Mouse (Mus musculus): ENCODE measurements around the gene Hemgn. TPM values are rescaled to one million over a fixed set of nuclear protein-coding genes. Genes with fewer than 3 reads are reported as not detected.

Gene Hemgn
- 2.4 and 4.3 TPM in 2 replicates for polyA plus RNA-seq (2016; fragmentation: Nextera tagmentation; extraction: Ambion mirVana)

DNA sequence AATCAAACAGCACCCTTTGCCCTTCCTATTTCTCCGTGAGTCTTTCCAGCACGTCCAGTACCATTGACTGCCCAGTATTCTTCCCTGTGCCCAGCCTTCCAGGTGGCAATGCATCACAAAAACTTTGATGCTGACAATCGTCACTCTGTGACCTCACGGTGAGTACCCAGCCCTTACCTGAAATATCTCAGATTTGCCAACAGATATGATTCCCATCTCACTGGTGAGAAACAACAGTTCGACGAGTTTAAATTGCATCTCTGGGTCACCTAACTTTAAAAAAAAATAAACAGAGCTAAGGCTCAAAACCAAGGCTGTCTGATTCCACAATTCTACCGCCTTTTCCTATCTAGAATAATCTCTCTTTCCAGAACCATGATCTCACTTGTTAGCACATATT, at the start of gene Hemgn:
Gene Hemgn, minus strand, starts transcription at position 101 of the 400 bp plus-strand sequence.
- no peak for ATAC-seq (ENCODE audit: low FRiP score)
- no peak within 1 kb of the TSS for H3K4me3 ChIP-seq
- no peak within 1 kb of the TSS for H3K27ac ChIP-seq
- no peak within 1 kb of the TSS for H3K4me2 ChIP-seq (replicated peaks)
- H3K4me1 ChIP-seq, result no peaks in the 10 kb centered on the region
- H3K36me3 ChIP-seq, result no peaks in the 10 kb centered on the region
- WGBS, result 82% methylated on average over 7 of the region's 7 CpGs
- H3K27me3 ChIP-seq, result no peaks in the 10 kb centered on the region
- H3K9ac ChIP-seq, result no peak within 1 kb of the TSS
- no peaks in the 10 kb centered on the region for H3K9me3 ChIP-seq (replicated peaks)

DNA sequence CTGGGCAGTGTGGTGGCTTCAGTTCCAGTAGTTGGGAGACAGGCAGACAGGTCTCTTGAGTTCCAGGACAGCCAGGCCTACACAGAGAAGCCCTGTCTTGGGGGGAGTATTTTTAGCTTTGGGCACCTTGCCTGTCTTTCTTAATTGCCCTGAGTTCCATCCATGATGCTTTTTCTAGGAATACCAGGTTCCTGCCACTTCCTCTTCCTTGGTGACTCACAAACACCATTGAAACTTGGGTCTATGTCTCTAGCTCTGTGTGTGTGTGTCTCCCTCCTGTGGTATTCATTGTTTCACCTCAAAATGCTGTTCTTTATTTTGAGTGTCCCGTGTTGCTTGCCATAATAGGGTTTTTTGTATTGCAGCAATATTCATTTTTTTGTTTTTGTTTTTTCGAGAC, 45.1 kb upstream of the Hemgn start:
- no peaks in the 10 kb centered on the region for H3K9me3 ChIP-seq (replicated peaks)
- no peak overlapping the region for H3K27ac ChIP-seq
- H3K9ac ChIP-seq, result no peak overlapping the region
- H3K36me3 ChIP-seq, result peaks cover 23% of the 10 kb centered on the region
- H3K27me3 ChIP-seq, result no peaks in the 10 kb centered on the region
- no peak overlapping the region for H3K4me3 ChIP-seq
- H3K4me1 ChIP-seq, result peaks cover 13% of the 10 kb centered on the region
- 92% methylated on average over 2 of the region's 2 CpGs for WGBS
- ATAC-seq (ENCODE audit: low FRiP score), result no peak
- no peak overlapping the region for H3K4me2 ChIP-seq (replicated peaks)

DNA sequence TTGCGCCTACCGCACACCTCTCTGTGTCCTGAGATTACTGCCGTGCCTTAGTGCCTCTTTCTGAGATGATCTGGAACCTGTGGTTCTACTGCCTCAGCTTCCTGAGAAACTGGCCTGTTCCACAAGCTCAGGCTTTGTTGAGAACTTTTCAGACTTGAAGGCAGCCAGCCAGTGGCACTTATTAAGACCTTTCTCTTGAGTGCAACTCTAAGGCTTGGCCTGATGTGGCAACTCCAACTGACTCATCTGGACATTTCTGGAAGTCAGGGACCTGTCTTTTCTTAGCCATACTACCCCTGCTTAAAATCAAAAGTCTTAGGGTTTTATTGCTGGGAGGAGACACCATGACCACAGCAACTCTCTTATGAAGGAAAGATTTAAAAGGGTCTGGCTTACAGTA, 43.9 kb upstream of the Hemgn start:
- Histone ChIP-seq H3K4me3 (no peak overlapping the region), H3K9me3 (replicated peaks) (no peaks in the 10 kb centered on the region), H3K27ac (no peak overlapping the region), H3K4me2 (replicated peaks) (no peak overlapping the region), H3K36me3 (peaks cover 10% of the 10 kb centered on the region), H3K4me1 (peaks cover 23% of the 10 kb centered on the region), H3K27me3 (no peaks in the 10 kb centered on the region), H3K9ac (no peak overlapping the region)
- 97% methylated on average over 3 of the region's 3 CpGs for WGBS
- ATAC-seq (ENCODE audit: low FRiP score), result no peak

DNA sequence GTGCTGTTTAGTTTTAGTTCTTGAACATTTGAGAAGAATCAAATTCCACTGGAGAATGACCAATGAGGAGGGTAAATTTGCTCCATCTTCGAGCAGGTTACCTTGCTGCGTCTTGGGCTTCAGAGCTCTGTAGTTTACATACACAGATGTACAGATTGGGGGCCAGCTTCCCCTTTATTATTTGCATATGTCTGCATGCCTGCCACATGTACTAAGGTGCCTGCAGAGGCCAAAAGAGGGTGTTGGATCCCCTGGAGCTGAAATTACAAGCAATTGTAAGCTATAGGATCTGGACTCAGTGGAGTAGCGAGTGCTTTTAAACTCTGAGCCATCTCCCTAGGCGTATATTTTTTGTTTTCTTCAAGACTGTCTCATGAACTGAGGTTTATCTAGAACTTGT, 43.5 kb upstream of the Hemgn start:
- Histone ChIP-seq H3K4me1 (peaks cover 23% of the 10 kb centered on the region), H3K9ac (no peak overlapping the region), H3K36me3 (peaks cover 10% of the 10 kb centered on the region), H3K4me3 (no peak overlapping the region), H3K4me2 (replicated peaks) (no peak overlapping the region), H3K9me3 (replicated peaks) (no peaks in the 10 kb centered on the region), H3K27me3 (no peaks in the 10 kb centered on the region), H3K27ac (no peak overlapping the region)
- 89% methylated on average over 4 of the region's 4 CpGs for WGBS
- ATAC-seq (ENCODE audit: low FRiP score), result no peak

DNA sequence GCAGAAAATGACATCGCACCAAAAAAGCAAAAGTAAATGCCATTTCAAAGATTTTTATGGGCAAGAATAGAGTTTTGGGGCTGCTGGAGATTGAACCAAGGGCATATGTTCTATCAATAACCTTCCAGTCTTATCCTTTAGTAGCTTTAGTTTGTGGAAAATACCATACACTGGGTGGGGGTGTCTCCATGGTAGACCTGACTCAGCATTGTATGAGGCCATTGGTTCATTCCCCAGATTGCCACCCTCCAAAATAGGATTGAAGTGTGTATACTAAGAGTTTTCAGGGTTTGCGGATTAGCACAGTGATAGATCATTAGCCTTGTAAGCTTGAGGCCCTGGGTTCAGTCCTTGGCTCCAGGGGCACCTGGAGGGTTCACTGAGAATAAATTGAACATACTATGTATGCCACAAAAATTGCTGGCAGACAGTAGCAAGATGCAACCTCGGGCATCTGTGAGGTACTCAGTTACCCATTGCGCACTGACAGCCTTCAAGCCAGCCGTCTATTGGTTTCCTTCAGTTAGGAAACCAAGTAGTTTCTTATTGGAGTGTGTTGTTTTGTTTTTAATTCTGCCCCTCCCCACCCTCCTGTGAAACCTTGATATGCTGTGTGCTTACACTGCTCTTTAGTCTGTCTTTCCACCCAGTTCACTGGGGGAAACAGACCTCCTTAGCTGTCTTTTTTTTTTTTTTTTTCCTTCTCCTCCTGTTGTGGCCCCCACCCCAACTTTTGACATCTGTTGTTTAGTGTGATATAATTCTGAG, 41.0 kb upstream of the Hemgn start:
- 83% methylated on average over 5 of the region's 5 CpGs for WGBS
- Histone ChIP-seq H3K36me3 (0 out of 2 replicates have a peak, but pooled peaks cover 4% of the 10 kb centered on the region), H3K9ac (no peak overlapping the region), H3K27ac (no peak overlapping the region), H3K4me3 (no peak overlapping the region), H3K9me3 (replicated peaks) (no peaks in the 10 kb centered on the region), H3K4me1 (peaks cover 23% of the 10 kb centered on the region), H3K27me3 (no peaks in the 10 kb centered on the region), H3K4me2 (replicated peaks) (no peak overlapping the region)
- ATAC-seq (ENCODE audit: low FRiP score), result no peak

DNA sequence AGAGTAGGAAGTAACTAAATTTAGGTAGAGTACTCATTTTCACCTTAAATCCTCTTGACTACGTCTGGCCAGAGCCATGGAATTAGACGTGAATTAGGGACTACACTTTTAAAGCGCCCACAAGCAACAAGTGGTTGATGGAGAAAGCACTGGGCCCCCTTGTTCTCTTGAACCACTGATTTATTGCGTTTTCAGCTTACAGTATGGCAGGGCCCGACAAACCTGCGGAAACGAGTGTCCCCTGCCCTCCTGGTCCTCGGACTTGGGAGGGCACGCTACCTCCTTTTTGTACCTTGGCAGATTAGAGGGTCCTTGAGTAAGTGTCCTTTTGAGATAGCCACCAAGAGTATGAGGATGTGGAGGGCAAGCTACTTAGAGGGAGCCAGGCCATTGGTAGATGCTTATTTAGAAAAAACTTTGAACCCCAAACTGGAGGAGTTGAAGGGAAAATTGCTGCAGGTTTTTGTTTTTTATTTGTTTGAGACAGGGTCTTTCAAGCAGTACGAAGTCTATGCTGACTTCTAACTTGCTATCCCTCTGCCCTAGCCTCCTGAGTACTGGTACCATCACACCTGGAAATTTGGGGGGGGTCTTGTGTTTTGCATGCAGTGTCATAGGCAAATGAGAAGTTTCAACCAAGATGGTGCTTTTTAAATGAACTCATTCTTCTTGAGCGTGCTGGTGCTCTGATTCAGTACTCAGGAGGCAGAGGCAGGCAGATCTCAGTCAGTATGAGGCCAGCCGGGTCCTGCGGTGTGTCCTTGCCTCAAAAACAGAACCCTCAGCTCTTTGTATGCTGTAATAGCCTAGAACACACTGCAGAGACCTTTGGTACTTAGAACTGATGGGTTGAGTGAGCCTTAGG, 39.8 kb upstream of the Hemgn start:
- peak overlapping the region; percentile 99 for H3K9ac ChIP-seq
- peak overlapping the region; percentile 81 for H3K4me2 ChIP-seq (replicated peaks)
- H3K4me3 ChIP-seq, result peak overlapping the region; percentile 94
- 0 out of 2 replicates have a peak overlapping the region, but pooled peaks have one; percentile 99 for H3K27ac ChIP-seq
- ATAC-seq (ENCODE audit: low FRiP score), result no peak
- 40% methylated on average over 13 of the region's 13 CpGs for WGBS
- H3K27me3 ChIP-seq, result no peaks in the 10 kb centered on the region
- H3K36me3 ChIP-seq, result 0 out of 2 replicates have a peak, but pooled peaks cover 4% of the 10 kb centered on the region
- no peaks in the 10 kb centered on the region for H3K9me3 ChIP-seq (replicated peaks)
- H3K4me1 ChIP-seq, result peaks cover 23% of the 10 kb centered on the region

DNA sequence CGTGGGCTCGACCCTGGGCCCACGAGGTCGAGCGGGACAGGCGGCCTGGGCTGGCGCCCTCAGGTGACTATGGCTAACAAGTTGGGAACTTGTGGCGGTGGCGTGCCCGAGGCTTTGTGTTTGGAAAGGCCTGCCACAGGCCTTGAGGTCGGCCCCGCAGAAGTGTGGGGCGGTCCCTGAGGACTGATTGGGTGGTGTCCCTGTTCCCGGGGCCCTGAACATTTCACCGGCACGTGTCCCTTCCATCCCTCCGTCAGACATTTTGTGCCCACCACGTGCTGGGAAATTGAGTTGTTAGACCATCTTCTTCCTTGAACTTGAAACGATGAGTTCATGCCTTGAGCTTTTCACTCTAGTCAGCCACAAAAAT, 39.2 kb upstream of the Hemgn start:
- peak overlapping the region; percentile 99 for H3K9ac ChIP-seq
- H3K9me3 ChIP-seq (replicated peaks), result no peaks in the 10 kb centered on the region
- WGBS, result under 1% methylated on average over 19 of the region's 19 CpGs
- H3K36me3 ChIP-seq, result 0 out of 2 replicates have a peak, but pooled peaks cover 4% of the 10 kb centered on the region
- peak; percentile 13; the same call in 1 of the 2 replicates for ATAC-seq (ENCODE audit: low FRiP score)
- H3K4me2 ChIP-seq (replicated peaks), result peak overlapping the region; percentile 81
- H3K4me1 ChIP-seq, result peaks cover 23% of the 10 kb centered on the region
- peak overlapping the region; percentile 94 for H3K4me3 ChIP-seq
- H3K27ac ChIP-seq, result peak overlapping the region; percentile 99
- no peaks in the 10 kb centered on the region for H3K27me3 ChIP-seq

DNA sequence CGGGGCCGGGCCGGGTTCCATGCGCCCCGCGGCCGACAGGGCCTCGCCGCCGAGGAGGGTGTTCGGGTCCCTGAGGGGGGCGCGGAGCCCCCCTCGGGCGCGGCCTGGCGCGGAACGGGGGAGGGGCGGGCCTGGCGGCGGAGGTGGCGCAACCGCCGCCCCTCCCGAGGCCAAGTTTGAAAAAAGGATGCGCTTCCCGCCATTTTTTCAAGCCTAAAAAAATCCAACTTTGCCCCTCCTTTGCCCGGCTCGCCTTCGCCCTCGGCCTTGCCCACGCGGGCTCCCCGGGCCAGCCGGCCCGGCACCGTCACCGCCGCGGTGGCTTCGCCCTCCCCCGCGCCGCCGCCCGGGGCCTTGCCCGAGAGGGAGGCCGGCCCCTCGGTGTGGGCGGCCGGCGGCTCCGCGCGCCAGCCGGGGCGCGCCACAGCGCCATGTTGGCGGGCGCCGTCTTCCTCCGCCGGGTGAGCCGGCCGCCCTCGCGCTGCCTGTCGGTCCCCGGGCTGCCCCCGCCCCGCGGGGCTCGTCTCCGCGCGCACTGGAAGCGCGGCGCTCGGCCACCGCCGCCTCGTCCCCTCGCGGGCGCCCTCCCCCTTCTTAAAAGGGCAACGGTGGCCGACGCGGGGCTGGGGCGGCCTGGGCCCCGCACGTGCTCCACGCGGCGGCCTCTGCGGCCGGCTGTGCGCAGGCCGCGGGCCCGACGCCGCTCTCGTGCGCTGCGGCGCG, 38.6 kb upstream of the Hemgn start:
- under 1% methylated on average over 88 of the region's 111 CpGs for WGBS
- H3K9ac ChIP-seq, result peak overlapping the region; percentile 99
- ATAC-seq (ENCODE audit: low FRiP score), result peak; percentile 51
- peak overlapping the region; percentile 81 for H3K4me2 ChIP-seq (replicated peaks)
- no peaks in the 10 kb centered on the region for H3K9me3 ChIP-seq (replicated peaks)
- H3K4me3 ChIP-seq, result peak overlapping the region; percentile 94
- H3K4me1 ChIP-seq, result peaks cover 23% of the 10 kb centered on the region
- 0 out of 2 replicates have a peak, but pooled peaks cover under 1% of the 10 kb centered on the region for H3K36me3 ChIP-seq
- peak overlapping the region; percentile 99 for H3K27ac ChIP-seq
- H3K27me3 ChIP-seq, result no peaks in the 10 kb centered on the region

DNA sequence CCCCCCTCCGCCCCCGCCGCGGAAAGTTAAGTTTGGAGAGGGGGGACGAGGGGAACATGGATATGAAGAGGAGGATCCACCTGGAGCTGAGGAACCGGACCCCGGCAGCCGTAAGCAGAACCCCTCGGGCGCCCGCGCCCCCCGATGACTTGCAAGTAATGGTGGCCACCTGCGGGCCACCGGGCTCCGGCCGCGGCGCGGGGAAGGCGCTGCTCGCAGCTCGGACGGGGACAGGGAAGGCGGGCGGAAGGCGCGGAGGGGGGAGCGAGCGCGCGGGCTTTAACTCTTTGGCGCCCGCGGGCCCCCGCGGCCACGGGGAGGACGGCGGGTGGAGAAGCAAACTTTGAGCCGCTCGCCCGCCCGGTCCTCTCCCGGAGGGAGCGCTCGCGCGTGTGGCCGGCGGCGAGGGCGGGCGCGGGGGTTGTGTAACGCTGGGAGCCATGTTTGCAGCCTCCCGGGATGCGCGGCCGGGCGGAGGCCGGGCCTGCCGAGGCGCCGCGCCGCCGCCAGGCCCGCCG, 38.0 kb upstream of the Hemgn start:
- H3K4me3 ChIP-seq, result peak overlapping the region; percentile 94
- no peaks in the 10 kb centered on the region for H3K27me3 ChIP-seq
- H3K4me1 ChIP-seq, result peaks cover 23% of the 10 kb centered on the region
- no peaks in the 10 kb centered on the region for H3K36me3 ChIP-seq
- H3K4me2 ChIP-seq (replicated peaks), result peak overlapping the region; percentile 81
- no peaks in the 10 kb centered on the region for H3K9me3 ChIP-seq (replicated peaks)
- ATAC-seq (ENCODE audit: low FRiP score), result peak; percentile 49
- under 1% methylated on average over 57 of the region's 70 CpGs for WGBS
- H3K27ac ChIP-seq, result peak overlapping the region; percentile 99
- H3K9ac ChIP-seq, result peak overlapping the region; percentile 99

DNA sequence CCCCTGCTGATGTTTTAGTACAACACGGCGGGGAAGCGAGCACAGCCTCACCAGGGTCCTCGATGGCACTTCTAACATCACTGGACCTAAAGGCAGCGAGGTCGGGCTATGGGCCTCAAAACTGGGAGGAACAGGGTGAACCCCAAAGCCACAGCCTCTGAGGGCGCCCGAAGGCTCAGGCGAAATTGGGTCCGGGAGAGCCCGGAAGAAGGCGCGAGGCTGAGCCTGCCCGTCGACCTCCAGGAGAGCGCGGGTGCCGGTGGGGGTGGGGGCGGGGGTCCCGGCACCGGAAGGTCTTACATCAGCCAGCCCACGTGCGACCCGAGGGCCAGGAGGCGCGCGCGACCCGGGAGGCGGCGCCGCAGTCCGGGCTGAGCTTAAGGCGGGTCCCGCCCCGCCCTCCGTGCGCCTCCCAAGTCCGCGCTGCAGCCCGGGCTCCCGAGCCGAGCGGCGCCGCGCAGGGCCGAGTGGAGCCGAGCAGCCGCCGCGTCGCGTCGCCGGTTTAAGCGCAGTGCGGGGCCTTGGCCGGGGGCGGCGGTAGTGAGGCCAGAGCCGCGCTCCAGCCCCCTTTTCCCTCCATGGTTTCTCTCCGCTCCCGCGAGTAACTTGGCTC, 37.3 kb upstream of the Hemgn start, which contains the start of gene Anp32b:
Gene Anp32b, plus strand, starts transcription at position 384 of the 613 bp plus-strand sequence.
- Histone ChIP-seq H3K27me3 (no peaks in the 10 kb centered on the region), H3K9ac (peak within 1 kb of the TSS; percentile 99), H3K27ac (peak within 1 kb of the TSS; percentile 99), H3K4me1 (peaks cover 23% of the 10 kb centered on the region), H3K36me3 (no peaks in the 10 kb centered on the region), H3K4me2 (replicated peaks) (peak within 1 kb of the TSS; percentile 81), H3K9me3 (replicated peaks) (no peaks in the 10 kb centered on the region), H3K4me3 (peak within 1 kb of the TSS; percentile 94)
- WGBS, result under 1% methylated on average over 62 of the region's 66 CpGs
- peak; percentile 95 for ATAC-seq (ENCODE audit: low FRiP score)

DNA sequence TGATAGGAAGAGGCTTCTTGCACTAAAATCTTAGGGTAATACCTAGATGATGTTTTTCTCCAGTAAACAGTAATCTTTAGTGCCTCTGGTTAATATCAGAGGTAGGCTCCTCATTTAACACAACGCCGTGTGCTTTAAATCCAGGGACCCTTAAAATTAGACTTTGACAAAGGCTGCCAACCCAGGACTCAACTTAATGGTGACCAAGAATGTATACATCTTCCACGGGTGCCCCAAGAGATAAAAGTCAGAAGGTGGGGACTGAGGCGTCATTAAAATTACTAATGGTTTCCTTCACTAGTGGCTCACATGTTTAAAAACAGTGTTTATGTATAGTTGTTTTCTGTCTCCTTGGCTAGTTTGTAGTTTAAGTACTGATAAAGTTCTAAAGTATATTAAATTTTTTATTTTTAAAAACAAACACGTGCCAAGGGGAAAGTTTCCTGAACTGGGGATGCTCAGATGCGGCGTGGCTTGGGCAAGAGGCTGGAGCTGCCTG, 36.8 kb upstream of the Hemgn start:
- no peaks in the 10 kb centered on the region for H3K9me3 ChIP-seq (replicated peaks)
- H3K27me3 ChIP-seq, result no peaks in the 10 kb centered on the region
- H3K9ac ChIP-seq, result peak overlapping the region; percentile 99; the same call in 1 of the 2 replicates
- no peaks in the 10 kb centered on the region for H3K36me3 ChIP-seq
- H3K4me1 ChIP-seq, result peaks cover 21% of the 10 kb centered on the region
- WGBS, result 37% methylated on average over 7 of the region's 7 CpGs
- H3K27ac ChIP-seq, result peak overlapping the region; percentile 99; the same call in 1 of the 2 replicates
- peak overlapping the region; percentile 81 for H3K4me2 ChIP-seq (replicated peaks)
- H3K4me3 ChIP-seq, result peak overlapping the region; percentile 94
- no peak for ATAC-seq (ENCODE audit: low FRiP score)
